Mouse (Mus musculus) stomach, embryonic 15.5 days (tissue): Measurements from ENCODE around the gene Ctns. TPM values are rescaled to one million over a fixed set of nuclear protein-coding genes. Genes with fewer than 3 reads are reported as not detected.

Experiments used
- ATAC-seq: fragments of 200-750 bp; cut with Nextera tagmentation; 2 replicates; pipeline ENCODE4 v1.8.0; 2017; ENCODE audit warnings: low read depth, moderate number of reproducible peaks, moderate TSS enrichment; ENCODE audit not compliant: insufficient read depth, low FRiP score
- H3K27ac ChIP-seq: fragments of 300-500 bp; sonication (generic); 2 replicates; pipeline ENCODE4 v1.5.1; 2015; ENCODE audit warnings: mild to moderate bottlenecking, inconsistent platforms
- H3K27me3 ChIP-seq: fragments of 300-500 bp; sonication (generic); replicated peaks from 2 replicates; pipeline ENCODE4 v1.6.1; 2015; ENCODE audit warnings: inconsistent platforms
- H3K36me3 ChIP-seq: fragments of 300-500 bp; sonication (generic); 2 replicates; pipeline ENCODE4 v1.6.1; 2015; ENCODE audit warnings: inconsistent platforms
- H3K4me1 ChIP-seq: fragments of 300-500 bp; sonication (generic); 2 replicates; pipeline ENCODE4 v1.6.1; 2015; ENCODE audit warnings: inconsistent platforms
- H3K4me2 ChIP-seq: fragments of 300-500 bp; sonication (generic); 2 replicates; pipeline ENCODE4 v1.6.1; 2015; ENCODE audit warnings: mild to moderate bottlenecking, inconsistent platforms
- H3K4me3 ChIP-seq: fragments of 300-500 bp; sonication (generic); replicated peaks from 2 replicates; pipeline ENCODE4 v1.5.1; 2015; ENCODE audit warnings: inconsistent platforms
- H3K9ac ChIP-seq: fragments of 300-500 bp; sonication (generic); 2 replicates; pipeline ENCODE4 v1.6.1; 2015; ENCODE audit warnings: inconsistent platforms
- H3K9me3 ChIP-seq: fragments of 300-500 bp; sonication (generic); 2 replicates; pipeline ENCODE4 v1.6.1; 2016; ENCODE audit warnings: inconsistent platforms
- WGBS: fragments of 180-500 bp; shearing (Covaris S2); methylation state at CpG from one replicate; pipeline ENCODE4 v1.1.7; 2015; 5-methylcytosine and 5-hydroxymethylcytosine counted together
- polyA plus RNA-seq: library from polyadenylated mRNA; unstranded; fragments of >200 nt; fragmentation: Nextera tagmentation; extraction: Ambion mirVana; gene quantifications from 2 replicates; pipeline ENCODE4 v1.2.1, GENCODE M21; 2015

Gene Ctns
- polyA plus RNA-seq, 1 experiment from 2014 or later, result 17.0 TPM

GRCm38 (mm10) chr11:73193047-73193446, 5.8 kb downstream of the Ctns start:
- H3K36me3 ChIP-seq, result 0 out of 2 replicates have a peak, but pooled peaks cover 7% of the 10 kb centered on the region
- H3K27ac ChIP-seq, result no peak overlapping the region
- H3K9ac ChIP-seq, result no peak overlapping the region
- H3K4me3 ChIP-seq, result no peak overlapping the region
- no peaks in the 10 kb centered on the region for H3K27me3 ChIP-seq
- 0 out of 2 replicates have a peak, but pooled peaks cover under 1% of the 10 kb centered on the region for H3K4me1 ChIP-seq
- no peak for ATAC-seq
- WGBS, result 71% methylated on average over 6 of the region's 6 CpGs
- no peaks in the 10 kb centered on the region for H3K9me3 ChIP-seq
- H3K4me2 ChIP-seq, result no peak overlapping the region

GRCm38 (mm10) chr11:73187231-73187630, 11.6 kb downstream of the Ctns start:
- Histone ChIP-seq H3K4me3 (no peak overlapping the region), H3K4me2 (no peak overlapping the region), H3K27me3 (no peaks in the 10 kb centered on the region), H3K9ac (no peak overlapping the region), H3K27ac (no peak overlapping the region), H3K9me3 (no peaks in the 10 kb centered on the region), H3K4me1 (no peaks in the 10 kb centered on the region), H3K36me3 (peaks cover 21% of the 10 kb centered on the region)
- WGBS, result 82% methylated on average over 6 of the region's 6 CpGs
- no peak for ATAC-seq

- H3K4me1 ChIP-seq, result no peaks in the 10 kb centered on the region
- H3K4me2 ChIP-seq, result no peak overlapping the region
- H3K27me3 ChIP-seq, result no peaks in the 10 kb centered on the region
- H3K4me3 ChIP-seq, result no peak overlapping the region
- no peak overlapping the region for H3K9ac ChIP-seq
- no peak for ATAC-seq
- peaks cover 23% of the 10 kb centered on the region for H3K36me3 ChIP-seq
- no peaks in the 10 kb centered on the region for H3K9me3 ChIP-seq
- 92% methylated on average over 10 of the region's 10 CpGs for WGBS
- no peak overlapping the region for H3K27ac ChIP-seq
Observed at GRCm38 (mm10) chr11:73185872-73186615, 12.8 kb downstream of the Ctns start.

- H3K9ac ChIP-seq, result peak overlapping the region; percentile 68; the same call in 1 of the 2 replicates
- 8% methylated on average over 2 of the region's 2 CpGs for WGBS
- peaks cover 13% of the 10 kb centered on the region for H3K36me3 ChIP-seq
- H3K27ac ChIP-seq, result peak overlapping the region; percentile 98
- peak overlapping the region; percentile 63 for H3K4me2 ChIP-seq
- H3K9me3 ChIP-seq, result no peaks in the 10 kb centered on the region
- H3K27me3 ChIP-seq, result no peaks in the 10 kb centered on the region
- H3K4me1 ChIP-seq, result peaks cover 20% of the 10 kb centered on the region
- H3K4me3 ChIP-seq, result peak overlapping the region; percentile 71
- no peak for ATAC-seq
Observed at GRCm38 (mm10) chr11:73177895-73178294, 20.9 kb downstream of the Ctns start.

GRCm38 (mm10) chr11:73177509-73177875, 21.4 kb downstream of the Ctns start:
- under 1% methylated on average over 27 of the region's 28 CpGs for WGBS
- H3K4me3 ChIP-seq, result peak overlapping the region; percentile 71
- H3K9ac ChIP-seq, result peak overlapping the region; percentile 68
- H3K27ac ChIP-seq, result peak overlapping the region; percentile 98
- H3K9me3 ChIP-seq, result no peaks in the 10 kb centered on the region
- ATAC-seq, result peak; percentile 82
- H3K27me3 ChIP-seq, result no peaks in the 10 kb centered on the region
- peak overlapping the region; percentile 63 for H3K4me2 ChIP-seq
- peaks cover 12% of the 10 kb centered on the region for H3K36me3 ChIP-seq
- H3K4me1 ChIP-seq, result peaks cover 24% of the 10 kb centered on the region

GRCm38 (mm10) chr11:73176608-73177508, 22.0 kb downstream of the Ctns start, which contains the start of the genes Emc6 and Tax1bp3:
Gene Emc6, minus strand, starts transcription at chr11:73177037.
Gene Tax1bp3, plus strand, starts transcription at chr11:73177083.
- Histone ChIP-seq H3K36me3 (0 out of 2 replicates have a peak, but pooled peaks cover 8% of the 10 kb centered on the region), H3K9ac (peak within 1 kb of the TSS; percentile 80), H3K9me3 (no peaks in the 10 kb centered on the region), H3K27me3 (no peaks in the 10 kb centered on the region), H3K27ac (peak within 1 kb of the TSS; percentile 98), H3K4me2 (peak within 1 kb of the TSS; percentile 65), H3K4me3 (peak within 1 kb of the TSS; percentile 71), H3K4me1 (peaks cover 30% of the 10 kb centered on the region)
- under 1% methylated on average over 81 of the region's 81 CpGs for WGBS
- ATAC-seq, result peak; percentile 97

- H3K36me3 ChIP-seq, result 0 out of 2 replicates have a peak, but pooled peaks cover 8% of the 10 kb centered on the region
- peak overlapping the region; percentile 74 for H3K27ac ChIP-seq
- H3K4me2 ChIP-seq, result peak overlapping the region; percentile 65
- no peaks in the 10 kb centered on the region for H3K27me3 ChIP-seq
- WGBS, result 1% methylated on average over 15 of the region's 15 CpGs
- H3K9me3 ChIP-seq, result no peaks in the 10 kb centered on the region
- ATAC-seq, result no peak
- H3K4me1 ChIP-seq, result peaks cover 31% of the 10 kb centered on the region
- H3K4me3 ChIP-seq, result peak overlapping the region; percentile 71
- H3K9ac ChIP-seq, result peak overlapping the region; percentile 80
Observed at GRCm38 (mm10) chr11:73176186-73176585, 22.7 kb downstream of the Ctns start.

GRCm38 (mm10) chr11:73175612-73176011, 23.2 kb downstream of the Ctns start:
- Histone ChIP-seq H3K9ac (0 out of 2 replicates have a peak overlapping the region, but pooled peaks have one; percentile 80), H3K36me3 (0 out of 2 replicates have a peak, but pooled peaks cover 6% of the 10 kb centered on the region), H3K4me1 (peaks cover 31% of the 10 kb centered on the region), H3K4me2 (peak overlapping the region; percentile 65), H3K9me3 (no peaks in the 10 kb centered on the region), H3K27me3 (no peaks in the 10 kb centered on the region), H3K4me3 (peak overlapping the region; percentile 71), H3K27ac (no peak overlapping the region; the same call in 1 of the 2 replicates)
- ATAC-seq, result no peak
- 27% methylated on average over 8 of the region's 8 CpGs for WGBS

- H3K4me2 ChIP-seq, result no peak overlapping the region
- 27% methylated on average over 5 of the region's 5 CpGs for WGBS
- H3K4me3 ChIP-seq, result no peak overlapping the region
- no peaks in the 10 kb centered on the region for H3K9me3 ChIP-seq
- 0 out of 2 replicates have a peak, but pooled peaks cover 5% of the 10 kb centered on the region for H3K36me3 ChIP-seq
- no peaks in the 10 kb centered on the region for H3K27me3 ChIP-seq
- H3K27ac ChIP-seq, result peak overlapping the region; percentile 44; the same call in 1 of the 2 replicates
- no peak overlapping the region for H3K9ac ChIP-seq
- H3K4me1 ChIP-seq, result peaks cover 19% of the 10 kb centered on the region
- no peak for ATAC-seq
Observed at GRCm38 (mm10) chr11:73172186-73172585, 26.7 kb downstream of the Ctns start.

GRCm38 (mm10) chr11:73169231-73169630, 29.6 kb downstream of the Ctns start:
- no peak for ATAC-seq
- no peaks in the 10 kb centered on the region for H3K27me3 ChIP-seq
- no peak overlapping the region for H3K9ac ChIP-seq
- H3K4me1 ChIP-seq, result peaks cover 12% of the 10 kb centered on the region
- no peaks in the 10 kb centered on the region for H3K9me3 ChIP-seq
- no peak overlapping the region for H3K27ac ChIP-seq
- 0 out of 2 replicates have a peak, but pooled peaks cover under 1% of the 10 kb centered on the region for H3K36me3 ChIP-seq
- H3K4me3 ChIP-seq, result no peak overlapping the region
- H3K4me2 ChIP-seq, result no peak overlapping the region
- 52% methylated on average over 4 of the region's 4 CpGs for WGBS

- H3K27ac ChIP-seq, result no peak overlapping the region
- 81% methylated on average over 6 of the region's 6 CpGs for WGBS
- H3K9me3 ChIP-seq, result no peaks in the 10 kb centered on the region
- no peaks in the 10 kb centered on the region for H3K27me3 ChIP-seq
- no peaks in the 10 kb centered on the region for H3K36me3 ChIP-seq
- peaks cover 12% of the 10 kb centered on the region for H3K4me1 ChIP-seq
- no peak for ATAC-seq
- no peak overlapping the region for H3K4me2 ChIP-seq
- no peak overlapping the region for H3K4me3 ChIP-seq
- no peak overlapping the region for H3K9ac ChIP-seq
Observed at GRCm38 (mm10) chr11:73168576-73168975, 30.3 kb downstream of the Ctns start.
